Mouse (Mus musculus) adrenal gland, postnatal 14 days (tissue): Measurements from ENCODE around the gene Ankrd50. TPM values are rescaled to one million over a fixed set of nuclear protein-coding genes. Genes with fewer than 3 reads are reported as not detected.

Experiments
- DNase-seq: peaks from one replicate; pipeline ENCODE4 v3.0.0; 2021; ENCODE audit warnings: mixed read lengths
- total RNA-seq: library from RNA; stranded (reverse); gene quantifications from 2 replicates; pipeline ENCODE4 v1.2.3, GENCODE M21; 2021

The Ankrd50 gene
- total RNA-seq, 1 experiment from 2014 or later, result 43.2 TPM

DNA sequence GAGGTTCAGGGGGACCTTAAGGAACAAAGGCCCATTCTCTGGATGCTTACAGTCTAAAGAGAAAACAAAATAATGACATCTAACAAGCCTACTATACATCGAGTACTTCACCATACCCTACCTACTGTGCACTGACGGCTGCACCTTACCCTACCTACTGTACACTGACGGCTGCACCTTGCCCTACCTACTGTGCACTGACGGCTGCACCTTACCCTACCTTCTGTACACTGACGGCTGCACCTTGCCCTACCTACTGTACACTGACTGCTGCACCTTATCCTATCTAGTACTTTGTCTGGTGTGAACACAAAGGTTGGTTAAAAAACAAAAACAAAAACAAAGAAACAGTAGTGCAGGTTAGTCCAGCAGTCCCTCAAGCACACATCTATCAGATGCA lies 18.5 kb downstream of the Ankrd50 start:
- DNase-seq, result no peak

- no peak for DNase-seq
Observed at GRCm38 (mm10) chr3:38463149-38463548, 21.5 kb downstream of the Ankrd50 start.

DNA sequence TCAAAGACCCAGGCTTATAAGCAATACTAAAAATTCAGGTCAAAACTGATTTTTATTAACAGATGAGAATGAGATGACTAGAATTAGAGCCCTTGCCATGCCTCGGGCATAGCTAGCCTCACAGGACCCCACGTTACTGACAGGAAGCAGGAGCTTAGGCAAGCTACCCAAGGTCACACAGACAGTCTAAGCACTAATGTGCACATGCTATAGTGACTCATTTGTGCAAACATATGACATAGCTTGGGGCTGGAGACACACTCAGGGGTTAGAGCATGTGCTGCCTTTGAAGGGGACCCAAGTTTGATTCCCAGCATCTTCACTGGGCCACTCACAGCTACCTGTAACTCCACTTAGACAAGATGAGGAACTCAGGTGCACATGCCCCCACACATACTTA lies 22.9 kb downstream of the Ankrd50 start:
- no peak for DNase-seq

DNA sequence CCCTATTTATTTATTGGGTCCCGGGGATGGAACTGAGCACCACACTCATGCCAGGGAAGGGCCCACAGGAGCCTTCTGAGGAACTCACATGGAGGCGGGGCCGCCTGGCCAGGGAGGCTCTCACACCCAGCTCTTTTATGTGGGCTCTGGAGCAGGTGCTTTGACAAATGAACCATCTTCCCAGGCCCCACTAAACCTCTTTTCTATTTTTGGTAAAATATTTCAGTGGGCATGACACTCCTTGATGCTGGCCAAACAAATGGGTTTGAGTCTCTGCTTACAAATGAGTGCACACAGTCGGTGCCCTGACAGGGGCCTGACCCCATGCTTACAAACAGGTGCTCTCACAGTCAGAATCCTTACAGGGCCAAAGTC lies 24.4 kb downstream of the Ankrd50 start:
- DNase-seq, result no peak

DNA sequence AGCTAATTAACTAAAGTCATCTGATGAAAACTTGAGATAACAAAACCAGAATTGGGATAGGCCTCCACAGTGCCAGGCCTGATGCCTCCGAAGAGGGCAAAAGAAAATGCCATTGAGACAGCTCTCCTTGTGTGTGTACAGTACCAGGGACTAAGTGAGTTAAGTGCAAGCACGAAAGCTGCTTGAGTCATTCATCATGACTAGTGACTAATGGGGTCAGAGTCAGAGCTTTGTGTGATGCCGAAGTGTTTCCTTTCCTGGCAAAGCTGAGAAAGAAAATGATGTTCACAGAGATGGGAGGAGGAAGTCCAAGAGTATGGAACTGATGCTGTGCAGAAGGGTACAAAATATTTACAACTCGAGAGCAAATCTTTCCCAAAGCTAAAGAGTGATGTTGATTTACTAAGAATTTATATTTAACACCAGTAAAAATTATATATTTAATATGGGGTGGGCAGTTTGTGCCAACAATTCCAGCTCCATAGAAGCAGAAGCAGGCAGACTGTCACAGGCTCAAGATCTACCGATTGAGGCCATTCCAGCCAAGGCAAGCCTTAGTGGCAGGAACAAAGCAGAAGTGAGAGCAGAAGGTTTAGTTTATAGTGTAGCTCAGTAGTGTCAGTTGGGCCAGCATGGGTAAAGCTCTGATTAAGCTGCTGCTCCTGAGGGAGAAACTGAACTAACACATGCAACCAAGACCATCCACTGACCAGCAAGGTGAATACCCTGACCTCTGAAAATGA lies 25.0 kb downstream of the Ankrd50 start:
- DNase-seq, result no peak

- DNase-seq, result no peak
Observed at GRCm38 (mm10) chr3:38457041-38457440, 27.6 kb downstream of the Ankrd50 start.

GRCm38 (mm10) chr3:38452199-38452598 lies 32.4 kb downstream of the Ankrd50 start:
- no peak for DNase-seq

DNA sequence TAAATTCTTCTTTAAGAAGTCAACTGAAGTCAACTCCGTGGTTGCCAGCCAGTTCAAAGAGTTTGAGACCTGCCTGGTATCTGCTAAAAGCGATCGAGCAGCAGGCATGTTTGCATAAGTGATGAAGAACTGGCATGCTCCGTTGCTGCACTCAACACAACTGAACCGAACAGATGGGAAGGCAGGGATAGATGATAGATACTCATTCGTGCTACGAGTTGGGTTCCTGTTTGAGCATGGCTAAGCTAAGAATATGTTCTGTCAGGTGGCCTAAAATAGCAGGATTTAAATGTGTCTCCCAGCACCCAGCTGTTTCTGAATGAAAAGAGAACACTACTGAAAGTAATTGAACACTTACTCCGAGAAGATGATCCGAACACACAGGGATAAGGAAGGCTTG lies 38.1 kb downstream of the Ankrd50 start:
- DNase-seq, result no peak

GRCm38 (mm10) chr3:38443875-38444274 lies 40.8 kb downstream of the Ankrd50 start:
- no peak for DNase-seq

DNA sequence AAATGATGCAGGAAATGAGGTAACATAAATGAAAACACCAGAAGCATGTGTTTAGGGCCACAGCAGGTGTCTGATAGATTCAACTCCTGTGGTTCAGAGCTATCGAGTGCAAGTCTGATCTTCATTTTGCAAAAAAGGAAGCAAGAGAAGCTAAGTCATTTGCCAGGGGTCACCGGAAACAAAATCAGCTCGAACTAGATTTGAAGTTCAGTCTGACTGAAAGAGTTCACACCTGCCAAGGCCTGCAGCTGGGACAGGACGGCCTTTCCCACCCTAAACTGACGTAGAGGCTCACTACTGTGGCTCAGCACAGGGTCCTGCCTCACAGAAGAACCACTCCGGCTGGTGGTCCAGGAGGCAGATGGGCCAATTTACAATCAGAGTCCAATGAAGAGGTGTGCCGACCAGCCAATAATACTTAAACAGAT lies 44.1 kb downstream of the Ankrd50 start:
- DNase-seq, result no peak

- DNase-seq, result no peak
Observed at GRCm38 (mm10) chr3:38436596-38436995, 48.0 kb downstream of the Ankrd50 start.

- DNase-seq, result no peak
Observed at GRCm38 (mm10) chr3:38435828-38436227, 48.8 kb downstream of the Ankrd50 start.

DNA sequence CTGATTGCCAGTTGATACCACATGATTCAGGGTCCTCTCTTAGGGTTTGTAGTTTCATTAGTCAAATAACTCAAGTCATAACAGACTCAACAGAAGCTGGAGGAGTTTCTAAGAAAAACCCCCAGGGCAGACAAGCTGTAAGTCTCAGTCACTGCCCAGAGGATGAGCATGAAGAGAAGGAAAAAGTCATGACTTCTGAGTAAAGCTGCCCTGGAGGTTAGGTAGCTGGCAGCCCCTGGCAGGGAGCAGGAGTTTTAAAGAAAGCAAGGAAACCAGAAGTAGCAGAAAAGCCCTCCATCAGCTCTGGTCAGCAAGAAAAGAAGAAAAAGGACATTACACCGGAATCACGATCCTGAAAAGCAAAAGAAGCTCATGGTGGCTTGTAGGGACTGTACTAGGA lies 50.2 kb downstream of the Ankrd50 start:
- DNase-seq, result no peak

GRCm38 (mm10) chr3:38433495-38434464 lies 50.9 kb downstream of the Ankrd50 start:
- no peak for DNase-seq

DNA sequence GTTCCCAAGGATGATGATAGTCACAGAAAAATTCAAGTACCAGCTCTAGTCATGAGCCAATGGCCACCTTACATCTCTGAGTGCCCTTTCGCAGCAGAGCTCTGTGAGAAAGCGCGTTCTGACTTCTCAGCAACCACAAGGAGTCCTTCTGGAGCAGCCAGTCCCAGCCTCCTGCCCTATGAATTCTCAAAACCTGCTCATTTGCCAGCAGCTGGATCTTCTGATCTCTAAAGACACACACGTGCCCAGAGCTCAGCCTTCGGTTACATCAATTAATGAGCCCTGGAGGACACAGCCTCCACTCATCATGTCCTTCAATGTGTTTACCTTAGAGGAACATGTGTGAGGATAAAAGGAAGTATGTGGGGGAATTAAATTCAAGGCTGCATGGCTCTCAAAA lies 53.2 kb downstream of the Ankrd50 start:
- no peak for DNase-seq

- no peak for DNase-seq
Observed at GRCm38 (mm10) chr3:38431042-38431441, 53.6 kb downstream of the Ankrd50 start.

- no peak for DNase-seq
Observed at GRCm38 (mm10) chr3:38427200-38427599, 57.4 kb downstream of the Ankrd50 start.

DNA sequence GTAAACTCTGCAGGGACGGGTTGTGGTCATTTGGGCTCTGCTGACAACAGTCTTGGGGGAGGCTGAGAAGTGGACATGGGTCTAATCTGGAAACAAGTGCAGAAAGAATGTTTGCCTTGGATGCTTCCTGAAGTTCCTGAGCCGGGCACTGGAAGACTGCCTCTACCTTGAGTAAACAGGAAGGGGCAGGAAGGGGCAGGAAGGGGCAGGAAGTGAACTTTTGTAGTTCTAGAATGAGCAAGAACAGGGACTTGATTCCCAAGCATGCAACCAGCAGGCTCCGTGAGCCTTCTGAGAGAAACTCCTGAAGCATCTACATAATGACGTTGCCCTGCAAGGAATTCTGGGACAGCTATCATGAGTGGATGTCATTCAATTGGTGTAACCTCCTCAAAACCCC lies 60.7 kb downstream of the Ankrd50 start:
- DNase-seq, result no peak

DNA sequence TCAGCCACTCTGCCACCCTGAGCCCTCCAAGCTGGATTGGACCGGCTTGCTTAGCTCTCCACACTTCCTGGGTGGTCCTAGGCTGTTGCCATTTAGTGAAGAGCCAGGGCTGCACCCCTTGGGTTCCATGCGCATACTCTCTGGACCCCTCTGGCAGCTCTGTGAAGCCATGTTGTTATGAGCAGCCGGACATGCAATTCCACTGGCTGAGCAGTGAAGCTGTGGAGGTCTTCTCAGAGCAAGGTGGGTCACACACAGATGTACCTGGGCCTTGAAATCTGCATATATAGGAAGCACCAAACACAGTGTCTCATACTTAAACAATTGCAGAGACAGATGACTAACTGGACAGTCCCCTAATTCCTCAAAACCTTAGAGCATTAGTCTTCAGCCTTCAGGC lies 64.7 kb downstream of the Ankrd50 start:
- DNase-seq, result no peak

GRCm38 (mm10) chr3:38415292-38415930 lies 69.2 kb downstream of the Ankrd50 start:
- no peak for DNase-seq
